Mouse (Mus musculus) heart, adult 2 months (tissue): ENCODE data around the gene Rhbdl1.

ENCODE experiments used
- CTCF ChIP-seq: fragments of 200-600 bp; IDR thresholded peaks from 2 replicates; pipeline ENCODE4 v1.8.1; 2022; ENCODE audit warnings: antibody characterized with exemption, mild to moderate bottlenecking, moderate library complexity
- POLR2A ChIP-seq: fragments of 200-500 bp; IDR thresholded peaks from 2 replicates; pipeline ENCODE4 v1.6.1; 2011; ENCODE audit warnings: mild to moderate bottlenecking, low read depth, low read length, control low read depth; ENCODE audit not compliant: insufficient read depth

- 0 out of 2 replicates have a peak, but pooled peaks have one; percentile 10 for TF ChIP-seq POLR2A
- TF ChIP-seq CTCF = no peak
Measured at GRCm38 (mm10) chr17:25831451-25832281, 5.4 kb downstream of the Rhbdl1 start.
